Mouse (Mus musculus): ENCODE measurements around the gene Gm15517. TPM values are rescaled to one million over a fixed set of nuclear protein-coding genes. Genes with fewer than 3 reads are reported as not detected.

Gene Gm15517
- total RNA-seq, 4 experiments from 2014 or later, result not detected

GRCm38 (mm10) chr7:44309475-44310284 is 48.4 kb downstream of the Gm15517 start, which contains the start of gene Shank1:
Shank1 (plus strand) TSS chr7:44310253.
- DNase-seq (ENCODE audit: low spot score in 2 of 2), result no peak

- no peak for DNase-seq (ENCODE audit: low spot score in 2 of 2)
Observed at GRCm38 (mm10) chr7:44310285-44310877, 49.1 kb downstream of the Gm15517 start.

GRCm38 (mm10) chr7:44310878-44311712 is 49.8 kb downstream of the Gm15517 start:
- DNase-seq (ENCODE audit: low spot score in 2 of 2), result peak in 1 of 2 experiments; percentile 24

Other genes with a start within 250 kb of the Gm15517 start
- 1 to 10 TPM in 1 of 4 experiments, not detected in 3; 1.3 TPM for gene Klk1b26, start 249.3 kb upstream of the Gm15517 start, total RNA-seq (2022)
- not detected for gene Klk1b27, start 209.2 kb upstream of the Gm15517 start, total RNA-seq (2022)
- not detected for gene Klk1b21, start 159.1 kb upstream of the Gm15517 start, total RNA-seq (2022)
- gene Klk1b22, start 148.8 kb upstream of the Gm15517 start, total RNA-seq (2022), result not detected
- gene Klk1b16, start 124.7 kb upstream of the Gm15517 start, total RNA-seq (2022), result not detected
- not detected for gene Klk1b24, start 73.2 kb upstream of the Gm15517 start, total RNA-seq (2022)
- gene Klk1b3, start 63.3 kb upstream of the Gm15517 start, total RNA-seq (2022), result not detected
- not detected for gene Klk1b4, start 54.0 kb upstream of the Gm15517 start, total RNA-seq (2022)
- gene Klk1b5, start 45.5 kb upstream of the Gm15517 start, total RNA-seq (2022), result not detected
- under 1 TPM in 2 of 4 experiments, not detected in 2; 0.31 to 0.72 TPM for gene Klk1, start 36.1 kb upstream of the Gm15517 start, total RNA-seq (2022)
- gene Gm36864, start 25.3 kb upstream of the Gm15517 start, total RNA-seq (2022), result not detected
- gene 1700028J19Rik, start 14.8 kb upstream of the Gm15517 start, total RNA-seq (2022), result not detected
- 1 to 10 TPM; 5.1 to 9.2 (median 6.6) TPM for gene 2410002F23Rik, start 14.7 kb upstream of the Gm15517 start, total RNA-seq (2022)
- not detected for gene Acp4, start 4.1 kb upstream of the Gm15517 start, total RNA-seq (2022)
- gene Clec11a, start 45.5 kb downstream of the Gm15517 start, total RNA-seq (2022), result 1 to 10 TPM in 2 of 4 experiments, under 1 TPM in 2; 0.53 to 1.3 (median 0.99) TPM
- gene Shank1, start 48.8 kb downstream of the Gm15517 start, total RNA-seq (2022), result under 1 TPM; 0.17 to 0.43 (median 0.34) TPM
- 1 to 10 TPM; 3.2 to 7.0 (median 5.2) TPM for gene Syt3, start 122.7 kb downstream of the Gm15517 start, total RNA-seq (2022)
- not detected for gene 1700008O03Rik, start 124.4 kb downstream of the Gm15517 start, total RNA-seq (2022)
- gene Lrrc4b, start 167.6 kb downstream of the Gm15517 start, total RNA-seq (2022), result under 1 TPM; 0.10 to 0.27 (median 0.11) TPM
- gene Aspdh, start 203.9 kb downstream of the Gm15517 start, total RNA-seq (2022), result under 1 TPM in 1 of 4 experiments, not detected in 3; 0.29 TPM
- 10 to 100 TPM; 48.9 to 66.1 (median 56.3) TPM for gene Josd2, start 206.5 kb downstream of the Gm15517 start, total RNA-seq (2022)
- 10 to 100 TPM; 48.6 to 53.7 (median 51.8) TPM for gene Emc10, start 235.1 kb downstream of the Gm15517 start, total RNA-seq (2022)
- gene Fam71e1, start 235.1 kb downstream of the Gm15517 start, total RNA-seq (2022), result 1 to 10 TPM; 3.4 to 5.4 (median 4.4) TPM